ENCODE assay signal across 16 mouse cellular contexts in the genomic region with DNA sequence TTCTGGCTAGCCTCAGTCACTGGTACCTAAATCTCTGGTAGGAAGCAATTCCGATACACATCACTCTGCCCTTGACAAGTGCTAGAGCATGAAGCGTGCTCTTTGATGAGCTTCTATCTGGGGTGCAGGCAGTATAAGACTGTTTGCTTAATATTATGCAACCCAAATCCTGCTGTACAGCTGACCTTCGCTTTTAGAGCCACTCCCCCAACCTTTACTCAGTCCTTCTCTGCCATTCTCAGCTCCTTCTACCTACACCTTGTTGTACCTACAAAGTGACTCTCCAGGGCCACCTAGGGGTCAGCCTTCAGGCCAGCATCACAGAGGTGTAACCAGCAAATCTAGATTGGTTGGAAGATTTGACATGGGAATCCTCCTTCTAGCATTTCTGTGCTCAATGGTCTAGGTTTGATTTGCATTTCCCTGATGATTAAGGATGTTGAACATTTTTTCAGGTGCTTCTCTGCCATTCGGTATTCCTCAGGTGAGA.
DNase-seq lines count a peak whose midpoint lies in the region; ATAC-seq and TF ChIP-seq lines count a peak whose summit lies in the region.
"Had no signal": no experiment of that assay in that cellular context is flagged by ENCODE, and none has a peak within 500 bp of the region (broad histone marks: within the 10 kb centered on the region; RNA-seq: fewer than 3 reads in every experiment).

No protein-coding gene starts in this region.

- 74% methylated on average over 4 of the region's 4 CpGs for WGBS in liver, adult 2 months
- WGBS in intestine, embryonic 15.5 days = 81% methylated on average over 4 of the region's 4 CpGs
- WGBS in midbrain, embryonic 15.5 days = 98% methylated on average over 4 of the region's 4 CpGs
- WGBS in hindbrain, embryonic 14.5 days = 95% methylated on average over 3 of the region's 4 CpGs

- TF ChIP-seq POLR2A in liver, adult 2 months (IDR thresholded peaks at IDR 0.05; ENCODE audit: extremely low read depth, insufficient read depth, low read length) = no peak
- no peak for TF ChIP-seq POLR2A in ES-Bruce4 (IDR thresholded peaks at IDR 0.05; ENCODE audit: insufficient read depth, low read length)

- H3K4me1 ChIP-seq in liver, adult 2 months (ENCODE audit: control insufficient read depth, insufficient read depth, low read length) = no peaks in the 10 kb centered on the region
- no peaks in the 10 kb centered on the region for H3K4me1 ChIP-seq in ES-Bruce4 (ENCODE audit: control insufficient read depth, insufficient read depth, low read length)
- H3K4me1 ChIP-seq in intestine, embryonic 15.5 days (replicated peaks) = no peaks in the 10 kb centered on the region
- no peaks in the 10 kb centered on the region for H3K4me1 ChIP-seq in midbrain, embryonic 15.5 days
- no peaks in the 10 kb centered on the region for H3K4me1 ChIP-seq in hindbrain, embryonic 14.5 days (replicated peaks; ENCODE audit: control insufficient read depth, insufficient read depth, low read length)
- H3K4me1 ChIP-seq: forebrain, embryonic 13.5 days; hindbrain, embryonic 13.5 days; limb, embryonic 12.5 days; lung, embryonic 15.5 days; midbrain, embryonic 10.5 days had no signal

- no peaks in the 10 kb centered on the region for H3K27me3 ChIP-seq in liver, adult 2 months (ENCODE audit: control insufficient read depth, insufficient read depth, low read length)
- no peaks in the 10 kb centered on the region for H3K27me3 ChIP-seq in ES-Bruce4 (ENCODE audit: control insufficient read depth, insufficient read depth, low read length, poor library complexity, severe bottlenecking)
- H3K27me3 ChIP-seq in intestine, embryonic 15.5 days (replicated peaks) = no peaks in the 10 kb centered on the region
- H3K27me3 ChIP-seq in midbrain, embryonic 15.5 days (replicated peaks) = no peaks in the 10 kb centered on the region
- no peaks in the 10 kb centered on the region for H3K27me3 ChIP-seq in hindbrain, embryonic 14.5 days (ENCODE audit: control insufficient read depth, insufficient read depth, low read length)
- H3K27me3 ChIP-seq: forebrain, embryonic 13.5 days; hindbrain, embryonic 13.5 days; limb, embryonic 12.5 days; lung, embryonic 15.5 days had no signal

- H3K4me3 ChIP-seq in liver, adult 2 months (ENCODE audit: insufficient read depth, low read depth, low read length) = no peak overlapping the region
- no peak overlapping the region for H3K4me3 ChIP-seq in ES-Bruce4 (ENCODE audit: low read depth, low read length)
- H3K4me3 ChIP-seq in intestine, embryonic 15.5 days (replicated peaks) = no peak overlapping the region
- no peak overlapping the region for H3K4me3 ChIP-seq in midbrain, embryonic 15.5 days
- no peak overlapping the region for H3K4me3 ChIP-seq in hindbrain, embryonic 14.5 days (replicated peaks; ENCODE audit: low read length)
- H3K4me3 ChIP-seq: forebrain, embryonic 13.5 days; heart, adult 2 months; hindbrain, embryonic 13.5 days; limb, embryonic 12.5 days; lung, embryonic 15.5 days; midbrain, embryonic 10.5 days had no signal

- H3K4me2 ChIP-seq in intestine, embryonic 15.5 days (replicated peaks) = no peak overlapping the region
- no peak overlapping the region for H3K4me2 ChIP-seq in midbrain, embryonic 15.5 days
- H3K4me2 ChIP-seq in hindbrain, embryonic 14.5 days (replicated peaks) = no peak overlapping the region
- H3K4me2 ChIP-seq: forebrain, embryonic 13.5 days; hindbrain, embryonic 13.5 days; limb, embryonic 12.5 days; lung, embryonic 15.5 days had no signal

- peaks cover 12% of the 10 kb centered on the region for H3K36me3 ChIP-seq in liver, adult 2 months (ENCODE audit: control insufficient read depth, insufficient read depth, low read length)
- no peaks in the 10 kb centered on the region for H3K36me3 ChIP-seq in ES-Bruce4 (ENCODE audit: control insufficient read depth, insufficient read depth, low read length, poor library complexity, severe bottlenecking)
- no peaks in the 10 kb centered on the region for H3K36me3 ChIP-seq in intestine, embryonic 15.5 days
- peaks cover 4% of the 10 kb centered on the region; the same call in 1 of the 2 replicates for H3K36me3 ChIP-seq in midbrain, embryonic 15.5 days (replicated peaks)
- no peaks in the 10 kb centered on the region for H3K36me3 ChIP-seq in hindbrain, embryonic 14.5 days (replicated peaks; ENCODE audit: control insufficient read depth, insufficient read depth)
- H3K36me3 ChIP-seq: lung, embryonic 15.5 days had no signal

- TF ChIP-seq CTCF in liver, adult 2 months (IDR thresholded peaks at IDR 0.05; ENCODE audit: low read depth, low read length) = no peak
- TF ChIP-seq CTCF in ES-Bruce4 (IDR thresholded peaks at IDR 0.05; ENCODE audit: low read depth, low read length) = peak; percentile 57

- ATAC-seq in intestine, embryonic 15.5 days = peak; percentile 45
- no peak for ATAC-seq in midbrain, embryonic 15.5 days (replicated peaks)
- ATAC-seq in hindbrain, embryonic 14.5 days (ENCODE audit: low FRiP score) = no peak
- ATAC-seq: forebrain, embryonic 13.5 days had no signal

- no peak overlapping the region for H3K27ac ChIP-seq in liver, adult 2 months (replicated peaks; ENCODE audit: insufficient read depth, low read depth, low read length)
- no peak overlapping the region for H3K27ac ChIP-seq in ES-Bruce4 (ENCODE audit: insufficient read depth, low read length)
- no peak overlapping the region for H3K27ac ChIP-seq in intestine, embryonic 15.5 days
- H3K27ac ChIP-seq in midbrain, embryonic 15.5 days = no peak overlapping the region
- no peak overlapping the region for H3K27ac ChIP-seq in hindbrain, embryonic 14.5 days
- H3K27ac ChIP-seq: forebrain, embryonic 13.5 days; heart, adult 2 months; hindbrain, embryonic 13.5 days; limb, embryonic 12.5 days; lung, embryonic 15.5 days; midbrain, embryonic 10.5 days had no signal

- peak; percentile 23 for DNase-seq in liver, adult 2 months (ENCODE audit: extremely low read depth, low read depth, low spot score)
- DNase-seq in liver = no peak
- peak; percentile 34 for DNase-seq in A20 (ENCODE audit: low read depth, low spot score)
- no peak for DNase-seq in heart, adult 11 months
- DNase-seq in hindbrain, embryonic 14.5 days (ENCODE audit: low spot score) = no peak
- DNase-seq: adrenal gland, postnatal 25 days; heart, adult 2 months; kidney, adult 8-10 months had no signal

- no peaks in the 10 kb centered on the region for H3K79me2 ChIP-seq in liver, adult 2 months (ENCODE audit: control insufficient read depth, insufficient read depth, low read length)

- H3K9ac ChIP-seq in liver, adult 2 months (ENCODE audit: low read depth, low read length) = no peak overlapping the region
- no peak overlapping the region for H3K9ac ChIP-seq in ES-Bruce4 (ENCODE audit: low read depth, poor library complexity, severe bottlenecking)
- no peak overlapping the region for H3K9ac ChIP-seq in intestine, embryonic 15.5 days
- no peak overlapping the region for H3K9ac ChIP-seq in midbrain, embryonic 15.5 days
- H3K9ac ChIP-seq in hindbrain, embryonic 14.5 days = no peak overlapping the region
- H3K9ac ChIP-seq: forebrain, embryonic 13.5 days; hindbrain, embryonic 13.5 days; limb, embryonic 12.5 days; lung, embryonic 15.5 days had no signal

- H3K9me3 ChIP-seq in ES-Bruce4 (replicated peaks; ENCODE audit: control insufficient read depth, insufficient read depth, low read length, poor library complexity, severe bottlenecking) = no peaks in the 10 kb centered on the region
- H3K9me3 ChIP-seq in intestine, embryonic 15.5 days = no peaks in the 10 kb centered on the region
- peaks cover 2% of the 10 kb centered on the region; the same call in 1 of the 2 replicates for H3K9me3 ChIP-seq in midbrain, embryonic 15.5 days
- H3K9me3 ChIP-seq in hindbrain, embryonic 14.5 days (ENCODE audit: control insufficient read depth, low read length) = no peaks in the 10 kb centered on the region
- H3K9me3 ChIP-seq: forebrain, embryonic 13.5 days; limb, embryonic 12.5 days; lung, embryonic 15.5 days had no signal

- no peak for TF ChIP-seq EP300 in ES-Bruce4 (IDR thresholded peaks at IDR 0.05; ENCODE audit: insufficient read depth, low read depth, low read length)

Comparison
In these comparisons a context has a peak if more than half of its experiments do, and no peak if none do; other contexts are left out.
1. DNase-seq: peak in liver, adult 2 months (single experiment) and A20 (single experiment); none in liver (single experiment), heart, adult 11 months (single experiment) and hindbrain, embryonic 14.5 days (single experiment).